Mouse (Mus musculus): ENCODE data around the gene Ap5z1.
A peak's percentile ranks its signal among the peaks of the same experiment; 100 is the strongest.

The Ap5z1 gene

GRCm38 (mm10) chr5:142469796-142470195 is 6.1 kb downstream of the Ap5z1 start:
- DNase-seq (ENCODE audit: low read depth, low spot score): no peak

GRCm38 (mm10) chr5:142473696-142474095 is 10.0 kb downstream of the Ap5z1 start:
- DNase-seq (ENCODE audit: low read depth, low spot score): no peak

GRCm38 (mm10) chr5:142475669-142476068 is 11.9 kb downstream of the Ap5z1 start:
- DNase-seq (ENCODE audit: low read depth, low spot score): no peak

GRCm38 (mm10) chr5:142477346-142477745 is 13.6 kb downstream of the Ap5z1 start:
- DNase-seq (ENCODE audit: low read depth, low spot score): no peak

- no peak for DNase-seq (ENCODE audit: low read depth, low spot score)
Measured at GRCm38 (mm10) chr5:142477866-142478615, 14.3 kb downstream of the Ap5z1 start.

GRCm38 (mm10) chr5:142478829-142479435 is 15.2 kb downstream of the Ap5z1 start:
- peak; percentile 67 for DNase-seq (ENCODE audit: low read depth, low spot score)

GRCm38 (mm10) chr5:142482512-142482911 is 18.8 kb downstream of the Ap5z1 start:
- DNase-seq (ENCODE audit: low read depth, low spot score): peak; percentile 59

GRCm38 (mm10) chr5:142483581-142483980 is 19.8 kb downstream of the Ap5z1 start:
- DNase-seq (ENCODE audit: low read depth, low spot score): no peak

GRCm38 (mm10) chr5:142486654-142487053 is 22.9 kb downstream of the Ap5z1 start:
- DNase-seq (ENCODE audit: low read depth, low spot score): no peak

GRCm38 (mm10) chr5:142489955-142490707 is 26.4 kb downstream of the Ap5z1 start:
- no peak for DNase-seq (ENCODE audit: low read depth, low spot score)

GRCm38 (mm10) chr5:142493307-142493706 is 29.6 kb downstream of the Ap5z1 start:
- no peak for DNase-seq (ENCODE audit: low read depth, low spot score)

- DNase-seq (ENCODE audit: low read depth, low spot score): no peak
Measured at GRCm38 (mm10) chr5:142495321-142496096, 31.8 kb downstream of the Ap5z1 start.

- peak; percentile 54 for DNase-seq (ENCODE audit: low read depth, low spot score)
Measured at GRCm38 (mm10) chr5:142498964-142499363, 35.2 kb downstream of the Ap5z1 start.

- DNase-seq (ENCODE audit: low read depth, low spot score): peak; percentile 11
Measured at GRCm38 (mm10) chr5:142500918-142501317, 37.2 kb downstream of the Ap5z1 start.

- DNase-seq (ENCODE audit: low read depth, low spot score): peak; percentile 76
Measured at GRCm38 (mm10) chr5:142502414-142502813, 38.7 kb downstream of the Ap5z1 start.

- no peak for DNase-seq (ENCODE audit: low read depth, low spot score)
Measured at GRCm38 (mm10) chr5:142504175-142504574, 40.4 kb downstream of the Ap5z1 start.

- DNase-seq (ENCODE audit: low read depth, low spot score): peak; percentile 36
Measured at GRCm38 (mm10) chr5:142505695-142506423, 42.1 kb downstream of the Ap5z1 start.

GRCm38 (mm10) chr5:142509141-142510060 is 45.7 kb downstream of the Ap5z1 start:
- no peak for DNase-seq (ENCODE audit: low read depth, low spot score)

- DNase-seq (ENCODE audit: low read depth, low spot score): no peak
Measured at GRCm38 (mm10) chr5:142510061-142510414, 46.3 kb downstream of the Ap5z1 start.

- DNase-seq (ENCODE audit: low read depth, low spot score): no peak
Measured at GRCm38 (mm10) chr5:142512112-142512511, 48.4 kb downstream of the Ap5z1 start.
